Mouse (Mus musculus): Measurements from ENCODE around the gene 4933427D14Rik.
"Not testable (repeated sequence)": the region's sequence is repeated elsewhere in the genome, so short reads cannot be mapped to it uniquely, and the experiment has no call there.

Gene 4933427D14Rik

DNA sequence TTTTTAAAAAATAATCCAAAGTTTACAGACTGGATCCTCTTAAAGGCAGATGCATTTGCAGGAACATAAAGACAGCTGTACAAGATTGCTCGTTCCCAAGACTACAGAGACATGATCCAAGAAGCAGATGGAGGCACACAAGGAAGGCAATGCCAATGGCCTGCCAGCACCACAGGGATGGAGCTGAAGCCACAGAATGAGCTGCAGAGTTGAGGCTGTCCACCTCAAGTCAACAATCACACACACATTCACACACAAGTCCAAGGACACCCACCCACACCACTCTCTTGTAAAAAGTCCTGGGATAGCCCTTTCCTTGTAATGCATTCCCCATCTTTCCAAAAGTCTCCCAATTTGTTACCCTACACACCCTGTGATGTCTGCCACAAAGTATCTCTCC, 3.8 kb downstream of the 4933427D14Rik start:
- DNase-seq: no peak

DNA sequence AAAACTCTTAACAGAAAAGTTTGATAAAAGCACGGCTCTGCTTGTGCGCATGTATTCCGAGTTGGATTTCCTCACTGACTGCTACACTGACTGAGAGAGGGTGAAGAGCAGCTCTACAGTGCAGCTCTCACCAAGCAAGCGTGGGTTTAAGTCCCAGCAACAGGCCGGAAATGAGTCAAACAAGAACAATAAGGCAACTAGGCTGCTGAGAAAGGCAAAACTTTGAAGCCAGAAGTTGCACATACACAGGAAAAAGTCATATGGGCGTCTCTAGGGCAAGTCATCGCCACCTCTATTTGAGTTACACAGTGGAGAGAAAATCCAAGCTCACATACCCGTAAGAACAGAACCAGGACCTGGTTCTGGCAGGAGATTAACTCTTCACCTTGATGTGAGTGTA, 10.8 kb downstream of the 4933427D14Rik start:
- no peak for DNase-seq

DNA sequence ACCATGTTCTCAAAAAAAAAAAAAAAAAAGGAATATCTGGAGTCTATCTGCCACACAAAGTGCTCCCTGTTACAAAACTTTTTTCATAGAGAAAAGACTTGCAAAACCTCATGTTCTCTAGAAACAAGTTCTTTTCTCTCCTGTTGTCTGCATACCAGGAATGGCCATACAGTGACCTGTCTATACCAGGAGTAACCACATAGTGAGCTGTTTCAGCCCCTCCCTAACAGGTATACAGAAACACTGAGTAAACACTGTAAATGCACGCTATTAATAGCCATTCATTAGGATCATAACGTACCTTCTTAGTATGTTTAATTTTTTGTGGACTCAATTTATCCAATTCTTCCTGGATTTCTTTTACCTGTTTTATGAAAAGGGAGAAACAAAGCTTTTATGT, 13.0 kb downstream of the 4933427D14Rik start:
- no peak for DNase-seq

DNA sequence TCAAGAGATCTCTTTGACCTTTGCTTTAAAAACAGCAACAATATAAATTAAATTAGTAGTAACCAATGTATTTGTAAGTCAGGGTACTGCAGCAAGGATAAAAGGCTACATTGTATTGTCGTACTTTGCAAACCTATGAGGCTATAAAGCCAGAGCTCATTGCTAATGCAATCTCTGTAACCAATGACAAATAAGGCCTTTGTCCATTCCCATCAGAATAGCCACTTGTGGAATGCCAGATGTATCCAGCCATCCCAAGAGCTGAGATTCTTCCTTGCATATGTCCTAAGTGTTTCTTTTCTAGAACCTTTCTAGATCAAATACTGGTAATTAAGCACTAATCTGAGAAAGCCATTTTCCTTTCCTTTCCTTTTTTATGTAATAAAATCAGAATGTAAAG, 16.4 kb downstream of the 4933427D14Rik start:
- DNase-seq: no peak

DNA sequence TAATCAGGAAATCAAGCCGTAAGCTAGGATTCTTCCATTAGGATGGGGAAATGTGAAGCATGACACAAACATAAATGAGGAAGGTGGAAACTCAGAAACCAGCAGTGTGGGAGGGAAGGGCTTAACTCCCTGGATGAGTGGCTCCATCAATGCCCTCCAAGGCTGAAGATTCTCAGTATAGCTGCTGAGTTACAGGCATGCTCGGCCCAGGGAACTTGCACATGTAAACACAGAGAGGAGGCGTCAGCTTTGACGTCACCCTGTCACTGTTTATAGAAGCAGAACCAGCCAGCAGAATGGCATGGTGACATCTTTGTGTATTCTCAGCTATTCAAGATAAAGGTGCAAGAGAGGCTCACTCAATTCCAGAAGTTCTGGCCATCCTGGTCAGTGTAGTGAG, 23.0 kb downstream of the 4933427D14Rik start:
- DNase-seq: no peak

DNA sequence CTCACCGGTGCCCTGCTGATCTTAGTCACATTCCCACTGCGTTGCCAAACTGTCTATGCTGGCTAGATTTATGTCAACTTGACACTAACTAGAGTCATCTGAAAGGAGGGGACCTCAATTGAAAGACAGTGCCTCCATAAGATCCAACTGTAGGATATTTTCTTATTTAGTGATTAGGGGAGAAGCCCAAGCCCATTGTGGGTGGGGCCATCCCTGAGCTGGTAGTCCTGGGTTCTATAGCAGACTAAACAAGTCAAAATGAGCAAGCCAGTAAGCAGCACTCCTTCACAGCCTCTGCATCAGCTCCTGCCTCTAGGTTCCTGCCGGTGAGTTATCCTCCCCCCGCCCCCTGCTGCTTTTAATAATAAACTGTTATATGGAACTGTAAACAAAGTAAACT, 26.1 kb downstream of the 4933427D14Rik start:
- no peak for DNase-seq

DNA sequence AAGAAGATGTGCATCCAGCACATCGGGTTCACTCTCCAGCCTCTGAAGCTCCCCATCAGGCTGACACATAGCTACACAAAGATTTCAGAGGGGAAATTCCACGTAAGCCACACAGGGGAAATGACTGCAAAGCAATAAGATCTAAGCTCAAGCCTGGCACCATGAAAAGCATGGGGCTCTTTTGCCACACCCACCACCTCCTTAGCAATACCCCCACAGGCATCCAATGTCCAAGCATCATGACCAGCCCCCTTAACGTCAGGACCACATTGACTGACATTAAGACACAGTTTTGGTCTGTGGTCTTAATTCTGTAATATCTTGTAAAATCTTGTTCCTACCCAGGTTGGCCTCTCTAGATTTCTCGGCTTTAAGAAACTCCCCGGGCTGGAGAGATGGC, 26.7 kb downstream of the 4933427D14Rik start:
- DNase-seq: no peak

DNA sequence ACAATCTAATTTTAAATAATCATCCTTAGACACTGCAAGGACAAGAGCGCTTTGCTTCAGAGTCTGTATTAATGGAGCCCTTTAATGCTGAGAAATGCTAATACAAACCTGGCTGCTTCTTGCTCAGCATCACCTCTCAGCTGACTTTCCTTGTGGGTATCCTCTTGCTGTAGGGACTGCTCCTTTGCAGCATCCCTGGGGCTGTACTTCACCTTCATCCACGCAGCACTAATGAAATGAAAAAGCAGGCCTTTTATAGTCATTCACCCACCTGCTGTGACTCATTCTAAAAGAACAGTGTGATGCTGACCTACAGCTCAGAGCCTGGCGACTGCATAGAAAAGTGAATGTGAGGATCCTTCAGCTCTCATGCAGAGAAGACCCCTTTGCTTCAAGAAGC, 30.7 kb downstream of the 4933427D14Rik start:
- DNase-seq: no peak

DNA sequence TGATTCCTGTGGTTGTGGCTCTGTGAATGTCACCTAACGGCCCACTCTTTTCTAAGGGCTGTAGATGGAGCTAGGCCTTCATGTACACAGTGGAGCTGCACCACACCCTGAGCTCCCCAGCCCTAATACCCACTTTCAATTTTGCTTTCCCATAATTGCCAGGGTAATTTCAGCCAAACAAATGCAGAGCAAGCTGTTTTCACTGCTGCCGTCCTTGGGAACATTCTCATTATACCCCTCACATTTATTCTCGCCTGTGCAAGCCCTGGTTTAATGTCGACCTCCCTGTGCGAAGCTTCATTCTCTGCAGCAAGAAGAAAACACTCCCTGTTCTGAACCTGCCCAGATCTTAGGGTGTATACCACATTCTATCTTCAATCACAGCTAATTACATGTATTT, 31.3 kb downstream of the 4933427D14Rik start:
- no peak for DNase-seq

DNA sequence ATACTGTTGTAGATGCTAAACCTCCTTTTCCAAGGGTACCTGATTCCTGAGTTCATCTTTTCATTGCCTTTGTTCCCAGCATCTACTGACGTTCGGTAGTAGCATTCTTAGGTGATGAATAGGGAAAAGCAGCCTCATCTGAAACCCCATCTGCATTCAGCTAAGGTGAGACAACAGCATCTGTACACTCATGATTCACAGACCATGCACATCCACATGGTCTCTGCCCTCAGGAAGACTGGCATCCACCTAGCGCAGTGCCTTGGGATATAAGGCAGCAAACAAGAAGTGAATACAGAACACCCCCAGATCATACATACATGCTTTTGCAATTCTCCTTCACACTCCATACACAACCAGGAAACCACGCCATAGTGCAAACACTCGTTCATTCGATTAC, 32.5 kb downstream of the 4933427D14Rik start:
- DNase-seq: no peak

DNA sequence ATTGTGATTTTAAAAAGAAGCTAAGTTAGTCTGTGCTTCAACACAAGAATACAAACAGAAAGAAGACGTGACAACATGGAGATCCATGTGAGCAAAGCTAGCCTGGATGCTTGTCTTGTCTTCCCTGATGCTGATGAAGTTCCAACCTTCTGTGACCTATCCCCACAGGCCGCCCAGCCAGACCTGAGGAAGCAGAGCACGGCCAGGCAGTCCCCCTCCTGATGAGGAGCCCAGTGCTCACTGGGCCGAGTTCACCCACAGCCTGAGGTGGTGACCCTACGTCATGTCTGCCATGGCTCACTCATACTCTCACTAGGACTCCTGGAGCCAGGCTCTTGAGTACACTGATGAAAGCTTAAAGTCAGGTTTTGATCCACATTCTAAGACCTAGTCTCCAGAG, 33.8 kb downstream of the 4933427D14Rik start:
- no peak for DNase-seq

DNA sequence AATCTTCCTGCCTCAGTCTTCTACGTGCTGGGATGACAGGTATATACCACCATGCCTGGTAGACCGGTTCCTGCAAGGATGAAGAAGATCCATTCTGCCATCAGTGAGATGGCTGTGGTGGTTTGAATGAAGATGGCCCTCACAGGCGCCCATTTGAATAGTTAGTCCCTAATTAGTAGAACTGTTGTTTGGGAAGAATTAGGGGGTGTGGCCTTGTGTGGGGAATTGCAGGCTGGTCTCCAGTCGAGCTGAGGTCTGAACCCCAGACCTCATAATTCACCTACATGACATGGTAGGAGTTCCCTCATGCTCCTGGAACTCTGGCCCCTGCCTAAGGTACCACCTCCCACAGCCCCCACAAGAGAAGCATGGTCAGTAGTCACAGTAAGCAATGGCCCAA, 35.4 kb downstream of the 4933427D14Rik start:
- not testable (repeated sequence) for DNase-seq

DNA sequence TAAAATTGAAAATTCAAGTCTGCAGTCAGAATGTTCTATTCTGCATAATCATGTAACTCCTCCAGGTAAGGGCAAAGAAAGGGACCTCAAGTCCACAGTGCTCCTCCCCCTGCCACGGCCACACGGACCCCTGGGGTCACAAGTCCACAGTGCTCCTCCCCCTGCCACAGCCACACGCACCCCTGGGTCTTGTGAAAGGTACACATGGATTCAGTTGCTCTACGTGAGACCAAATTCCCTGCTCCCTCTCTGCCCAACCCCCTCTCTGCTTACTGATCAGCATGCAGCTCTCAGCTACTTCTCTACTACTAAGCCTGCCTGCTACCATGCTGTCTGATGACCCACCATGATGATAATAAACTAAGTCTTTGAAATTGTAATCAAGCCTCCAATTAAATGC, 37.4 kb downstream of the 4933427D14Rik start:
- DNase-seq: peak; percentile 36

DNA sequence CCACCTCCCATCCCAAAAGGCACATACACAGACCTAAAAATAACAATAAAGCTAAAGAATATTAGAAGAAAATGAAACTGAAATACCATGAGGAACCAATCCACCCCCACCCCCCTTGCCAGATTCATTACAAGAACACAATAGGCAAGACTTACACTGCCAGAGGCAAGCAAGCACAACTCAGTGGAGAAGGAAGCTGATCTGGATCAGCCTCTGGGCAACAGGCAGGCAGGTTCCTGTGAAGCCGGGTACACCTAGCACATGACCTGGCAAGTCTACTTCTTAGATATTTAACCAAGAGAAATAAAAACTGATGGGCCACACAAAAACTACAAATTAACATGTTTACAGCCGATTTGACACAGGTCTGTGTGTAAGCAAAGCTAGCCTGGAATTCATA, 44.1 kb downstream of the 4933427D14Rik start:
- no peak for DNase-seq

DNA sequence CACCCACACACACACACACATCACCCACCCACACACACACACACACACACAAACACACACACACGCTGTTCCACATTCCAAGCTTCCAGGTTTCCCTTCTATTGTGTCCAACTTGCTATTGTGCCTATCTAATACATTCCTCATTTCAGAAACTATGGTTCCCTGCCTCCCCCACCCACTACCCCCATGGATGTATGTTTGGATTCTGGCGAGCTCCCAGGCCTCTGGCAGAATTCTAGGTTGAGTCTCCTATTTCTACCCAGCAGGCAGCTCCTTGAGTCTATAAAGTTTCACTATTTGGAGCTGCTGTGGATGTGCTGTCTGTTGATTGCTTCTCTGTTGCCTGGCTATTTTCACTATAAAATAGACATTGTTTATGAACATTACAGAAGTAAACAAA, 50.6 kb downstream of the 4933427D14Rik start:
- no peak for DNase-seq

DNA sequence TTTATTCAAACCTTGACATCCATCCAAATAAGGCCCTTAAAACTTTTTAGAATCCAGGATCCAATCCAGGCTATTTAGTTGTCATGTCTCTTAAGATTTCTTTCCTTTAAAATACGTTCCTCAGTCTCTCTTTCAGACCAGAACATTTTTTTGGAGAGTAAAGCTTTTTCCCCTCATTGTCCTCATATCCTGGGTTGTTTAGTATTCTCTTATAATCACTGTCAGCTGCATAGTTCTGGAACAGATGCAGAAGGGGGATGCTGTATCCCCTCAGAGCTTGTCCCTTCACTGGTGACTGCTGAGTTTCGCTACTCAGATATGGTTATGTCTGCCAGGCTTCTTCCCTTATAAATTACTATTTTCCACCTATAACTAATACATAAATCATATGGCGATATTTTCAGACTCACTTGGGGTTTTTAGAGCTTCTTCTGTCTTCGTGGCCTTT, 51.3 kb downstream of the 4933427D14Rik start:
- no peak for DNase-seq

DNA sequence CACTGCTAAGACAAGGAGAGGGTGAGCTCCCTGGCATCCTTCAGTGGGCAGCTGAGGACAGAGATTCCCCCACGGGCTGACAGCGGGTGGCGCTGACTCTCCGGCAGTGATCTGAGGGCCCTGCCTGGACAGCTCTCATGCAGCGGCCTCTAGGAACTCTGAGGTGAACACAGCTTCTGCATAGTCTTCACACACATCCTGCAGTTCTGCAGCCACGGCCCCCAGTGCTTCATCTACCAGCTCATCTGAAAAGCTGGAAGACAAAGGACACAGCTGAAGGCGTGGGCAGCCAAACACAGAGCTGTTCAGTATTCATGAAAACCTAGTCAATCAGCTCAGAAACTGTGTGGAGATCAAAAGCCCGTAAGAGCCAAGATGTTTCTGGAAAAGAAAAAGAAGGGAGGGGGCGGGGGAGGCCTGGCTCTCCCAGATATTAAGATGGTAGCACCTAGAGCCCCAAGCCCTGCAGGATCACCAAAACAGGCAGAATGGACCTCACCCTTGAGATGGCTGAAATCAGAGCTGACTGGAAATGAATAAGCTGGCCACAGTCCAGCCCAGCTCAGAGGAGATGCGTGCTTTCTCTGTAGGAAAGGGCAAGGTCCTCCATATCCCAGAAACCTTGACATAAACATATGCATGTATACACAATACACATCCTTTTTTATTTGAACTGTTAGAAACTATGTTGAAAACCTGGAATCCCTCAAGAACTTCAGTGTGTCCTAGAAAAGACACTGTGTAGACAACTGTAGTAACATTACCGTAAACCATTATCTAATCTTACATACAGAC, 51.9 kb downstream of the 4933427D14Rik start:
- no peak for DNase-seq

DNA sequence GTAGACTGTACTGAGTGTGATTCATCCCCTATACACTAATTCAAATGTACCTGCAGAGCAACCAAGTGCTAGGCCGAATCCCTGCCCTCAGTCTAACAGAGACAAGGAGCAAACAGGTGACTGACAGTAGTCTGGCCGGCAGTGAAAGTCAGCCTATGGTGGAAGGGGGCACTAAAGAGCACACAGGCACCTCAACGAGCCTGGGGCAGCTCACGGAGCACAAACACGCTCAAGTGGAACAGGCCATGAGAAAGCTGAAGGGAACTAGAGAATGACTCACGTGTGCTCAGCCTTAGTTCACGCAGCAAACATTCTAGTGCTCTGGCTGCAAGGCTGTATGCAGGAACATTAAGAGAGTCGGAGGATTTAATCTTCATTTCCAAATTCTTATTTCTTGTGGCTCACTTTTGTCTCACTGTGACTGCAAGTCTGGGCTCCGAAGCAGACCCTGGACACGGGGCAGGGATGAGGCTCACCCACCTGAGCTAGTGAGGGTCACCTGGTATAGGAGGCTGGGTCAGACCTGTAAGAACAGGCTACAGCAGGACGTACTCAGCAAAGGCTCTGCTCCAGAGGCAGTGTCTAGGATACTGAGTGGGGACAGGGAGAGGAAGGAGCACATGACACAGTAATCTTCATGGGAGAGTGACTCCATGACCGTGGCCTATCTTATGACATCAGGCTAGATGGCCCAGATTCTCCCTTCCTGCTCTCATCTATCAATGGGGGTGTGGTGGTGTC, 54.0 kb downstream of the 4933427D14Rik start:
- DNase-seq: no peak

DNA sequence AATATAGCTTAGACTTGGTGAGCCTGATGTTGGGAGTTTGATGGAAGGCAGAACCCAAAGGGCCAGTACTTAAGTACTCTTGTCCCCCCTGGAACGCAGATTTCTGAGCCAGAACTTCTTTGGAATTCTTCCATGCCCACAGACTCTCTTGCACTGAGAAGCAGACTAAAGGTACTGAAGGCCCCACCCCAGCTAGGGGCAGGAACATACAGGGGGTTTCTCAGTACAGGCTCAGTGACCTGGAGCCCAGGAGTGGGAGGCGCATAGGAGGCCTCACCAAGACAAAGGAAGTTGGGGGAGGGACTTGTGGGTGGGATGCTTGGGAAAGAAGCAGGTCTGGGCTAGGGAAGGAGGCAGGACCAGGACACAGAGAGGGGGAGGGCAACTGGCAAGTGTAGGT, 56.1 kb downstream of the 4933427D14Rik start:
- DNase-seq: no peak

DNA sequence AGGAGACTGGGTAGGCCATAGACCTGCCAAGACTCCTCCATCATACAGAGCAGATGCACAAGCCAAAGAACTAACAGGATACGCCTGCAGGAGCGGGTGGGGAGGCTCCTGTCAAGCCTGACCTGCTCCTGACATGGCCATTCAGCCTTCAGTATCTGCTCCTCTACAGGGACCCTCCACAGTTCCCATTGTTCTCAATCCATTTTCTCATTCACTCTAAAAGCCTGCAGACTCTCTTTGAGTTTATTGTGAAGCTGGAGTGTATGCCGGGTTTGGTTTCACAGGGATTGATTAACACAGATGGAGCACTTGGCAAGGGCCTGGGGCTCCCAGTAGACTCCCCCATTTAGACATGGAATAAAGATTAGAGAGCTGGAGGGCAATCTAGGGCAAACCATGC, 59.3 kb downstream of the 4933427D14Rik start:
- no peak for DNase-seq

DNA sequence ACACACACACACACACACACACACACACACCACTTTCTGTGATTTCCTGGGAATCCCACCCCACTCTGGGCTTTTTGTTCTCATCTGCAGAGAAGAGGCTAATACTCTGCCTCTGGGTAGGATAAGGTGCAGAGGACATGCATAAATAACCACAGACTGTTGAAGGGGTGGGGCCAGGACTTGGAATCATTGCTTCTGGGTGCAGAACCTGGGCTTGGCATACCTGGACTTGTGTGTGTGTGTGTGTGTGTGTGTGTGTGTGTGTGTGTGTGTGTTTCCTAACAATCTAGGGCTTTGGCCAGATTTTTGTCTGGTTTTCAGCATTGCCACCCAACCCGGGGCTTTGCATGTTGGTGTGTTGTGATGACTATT, 61.4 kb downstream of the 4933427D14Rik start:
- DNase-seq: no peak

DNA sequence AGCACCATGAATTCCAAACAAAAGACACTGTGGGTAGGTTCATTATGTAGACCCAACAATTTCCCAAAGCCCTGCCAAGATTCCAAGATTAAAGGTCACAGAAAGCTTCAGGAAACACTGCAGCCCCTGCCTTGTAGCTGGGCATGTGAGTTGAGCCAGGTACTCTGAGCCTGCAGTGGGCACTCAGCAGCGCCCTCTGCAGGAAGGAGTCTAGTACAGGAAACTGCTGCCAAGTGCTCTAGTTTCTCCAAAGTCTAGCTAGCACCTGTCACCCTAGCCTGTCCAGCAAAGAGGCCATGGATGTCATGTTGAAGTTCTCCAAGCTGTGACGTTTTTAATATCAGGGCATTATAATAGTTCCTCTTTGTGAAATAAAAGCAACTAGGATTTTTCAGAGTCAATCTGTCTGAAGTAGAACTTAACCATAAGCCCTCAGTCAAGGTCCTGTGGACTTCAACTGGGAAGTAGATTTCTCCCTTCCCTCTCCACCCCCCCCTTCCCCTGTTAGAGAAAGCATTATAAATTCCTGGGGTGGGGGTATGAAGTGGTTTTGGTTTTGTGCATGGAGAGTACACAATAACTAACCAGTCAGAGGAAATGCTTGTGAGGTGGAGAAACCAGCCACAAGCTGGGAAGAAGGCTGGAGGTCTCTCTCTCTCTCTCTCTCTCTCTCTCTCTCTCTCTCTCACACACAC, 61.9 kb downstream of the 4933427D14Rik start:
- peak; percentile 45 for DNase-seq

DNA sequence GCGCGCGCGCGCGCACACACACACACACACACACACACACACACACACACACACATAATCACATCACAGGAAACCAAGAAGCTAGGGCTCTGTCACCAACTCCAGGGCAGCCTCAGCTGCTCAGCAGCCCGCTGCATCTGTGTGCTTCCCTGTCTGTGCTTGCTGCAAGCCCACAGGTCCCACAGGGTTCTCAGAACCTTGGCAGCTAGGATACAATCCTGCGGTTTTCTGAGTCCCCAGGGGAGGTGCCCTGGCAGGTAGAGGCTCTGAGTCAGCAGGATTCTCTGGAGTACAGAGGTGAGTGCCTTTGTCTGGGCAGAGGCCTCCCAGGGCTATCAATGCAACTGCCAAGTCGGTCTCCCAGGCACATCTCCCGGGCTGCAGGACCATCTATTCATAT, 64.4 kb downstream of the 4933427D14Rik start:
- no peak for DNase-seq

DNA sequence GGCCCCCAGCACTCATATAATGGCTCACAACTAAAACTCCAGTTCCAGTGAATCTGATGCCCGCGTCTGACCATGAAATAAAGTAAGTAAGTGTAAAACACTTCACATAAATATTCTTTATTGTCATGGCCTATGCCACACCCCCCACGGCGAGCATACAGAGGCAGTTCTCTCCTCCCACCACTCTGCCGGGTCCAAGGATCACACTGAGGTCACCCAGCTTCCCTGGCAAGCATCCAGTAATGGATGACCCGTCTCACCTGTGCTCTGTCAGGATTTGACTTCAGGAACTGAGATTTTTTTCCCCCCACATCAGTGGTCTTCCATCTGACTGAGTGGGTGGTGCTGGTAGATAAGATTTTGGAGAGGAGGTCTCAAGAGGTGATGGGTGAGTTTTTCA, 67.1 kb downstream of the 4933427D14Rik start:
- peak; percentile 29 for DNase-seq

Measured in liver (tissue).